Mouse (Mus musculus) granulocyte monocyte progenitor cell, adult 5-6 weeks (primary cell): Measurements from ENCODE around the gene Pgm5. TPM values are rescaled to one million over a fixed set of nuclear protein-coding genes. Genes with fewer than 3 reads are reported as not detected.
A peak's percentile ranks its signal among the peaks of the same experiment; 100 is the strongest.

Source experiments
- ATAC-seq: replicated peaks from 2 replicates; pipeline ENCODE4 v1.8.0; 2016; ENCODE audit warnings: mild to moderate bottlenecking, moderate TSS enrichment, inconsistent platforms; ENCODE audit not compliant: poor library complexity, severe bottlenecking
- total RNA-seq, 2 experiments: library from RNA; stranded (forward) in 1 of 2; stranded (reverse) in 1 of 2; fragments of 200-712, 200-1000 nt in 1 of 2; fragments of >200 nt in 1 of 2; fragmentation: Nextera tagmentation in 1 of 2; gene quantifications; 2 replicates each; pipeline ENCODE4 v1.2.3; 2014 to 2017

Pgm5 gene
- not detected in 2 replicates for total RNA-seq (2014; fragmentation: Nextera tagmentation)
- not detected in 2 replicates for total RNA-seq (2017)

- 0 out of 2 replicates have a peak, but pooled peaks have one; percentile 17 for ATAC-seq
Observed at GRCm38 (mm10) chr19:24861612-24862451, at the start of gene Pgm5. Gene Pgm5, minus strand, starts transcription at chr19:24861855.

GRCm38 (mm10) chr19:24908385-24909155 lies 46.9 kb upstream of the Pgm5 start:
- peak; percentile 68 for ATAC-seq

GRCm38 (mm10) chr19:24907655-24908054 lies 46.0 kb upstream of the Pgm5 start:
- ATAC-seq = no peak

- no peak for ATAC-seq
Observed at GRCm38 (mm10) chr19:24902821-24903220, 41.2 kb upstream of the Pgm5 start.

GRCm38 (mm10) chr19:24902256-24902655 lies 40.6 kb upstream of the Pgm5 start:
- no peak for ATAC-seq

GRCm38 (mm10) chr19:24901666-24902065 lies 40.0 kb upstream of the Pgm5 start:
- no peak for ATAC-seq

- no peak for ATAC-seq
Observed at GRCm38 (mm10) chr19:24900581-24901220, 39.0 kb upstream of the Pgm5 start, which contains the start of gene Foxd4. Gene Foxd4, minus strand, starts transcription at chr19:24901197.

GRCm38 (mm10) chr19:24899578-24900544 lies 38.2 kb upstream of the Pgm5 start:
- peak; percentile 78 for ATAC-seq

- no peak for ATAC-seq
Observed at GRCm38 (mm10) chr19:24898737-24899577, 37.3 kb upstream of the Pgm5 start.

- no peak for ATAC-seq
Observed at GRCm38 (mm10) chr19:24897896-24898736, 36.5 kb upstream of the Pgm5 start.

- no peak; the same call in 1 of the 2 replicates for ATAC-seq
Observed at GRCm38 (mm10) chr19:24897006-24897895, 35.6 kb upstream of the Pgm5 start.

- no peak for ATAC-seq
Observed at GRCm38 (mm10) chr19:24896536-24896935, 34.9 kb upstream of the Pgm5 start.

GRCm38 (mm10) chr19:24886888-24887287 lies 25.2 kb upstream of the Pgm5 start:
- ATAC-seq = no peak

GRCm38 (mm10) chr19:24885504-24885903 lies 23.8 kb upstream of the Pgm5 start:
- ATAC-seq = peak; percentile 75

- no peak for ATAC-seq
Observed at GRCm38 (mm10) chr19:24881237-24881636, 19.6 kb upstream of the Pgm5 start.

GRCm38 (mm10) chr19:24875129-24875870 lies 13.6 kb upstream of the Pgm5 start, which contains the start of gene Gm10053:
Gene Gm10053, plus strand, starts transcription at chr19:24875686.
- ATAC-seq = peak; percentile 93
